Mouse (Mus musculus) heart, postnatal 0 days (tissue): ENCODE results near the gene Trex1. TPM values are rescaled to one million over a fixed set of nuclear protein-coding genes. Genes with fewer than 3 reads are reported as not detected.

Experiments used
- ATAC-seq: fragments of 200-750 bp; cut with Nextera tagmentation; 2 replicates; pipeline ENCODE4 v1.8.0; 2017; ENCODE audit warnings: low read depth, moderate number of reproducible peaks, moderate library complexity; ENCODE audit not compliant: insufficient read depth
- DNase-seq: peaks from one replicate; pipeline ENCODE4 v3.0.0-alpha.2; 2016; ENCODE audit warnings: low spot score
- H3K27ac ChIP-seq: fragments of 300-500 bp; sonication (generic); 2 replicates; pipeline ENCODE4 v1.5.1; 2014; ENCODE audit warnings: low read depth, mild to moderate bottlenecking
- H3K27me3 ChIP-seq: fragments of 300-500 bp; sonication (generic); 2 replicates; pipeline ENCODE4 v1.6.1; 2014; ENCODE audit warnings: low read length, mixed read lengths; ENCODE audit not compliant: control insufficient read depth, insufficient read depth
- H3K36me3 ChIP-seq: fragments of 300-500 bp; sonication (generic); replicated peaks from 2 replicates; pipeline ENCODE4 v1.6.1; 2014; ENCODE audit warnings: low read length, mixed read lengths; ENCODE audit not compliant: control insufficient read depth, insufficient read depth
- H3K4me1 ChIP-seq: fragments of 300-500 bp; sonication (generic); 2 replicates; pipeline ENCODE4 v1.6.1; 2014; ENCODE audit warnings: antibody characterized with exemption; ENCODE audit not compliant: control insufficient read depth, insufficient read depth
- H3K4me2 ChIP-seq: fragments of 300-500 bp; sonication (generic); 2 replicates; pipeline ENCODE4 v1.6.1; 2014; ENCODE audit warnings: low read depth, mild to moderate bottlenecking, low read length, moderate library complexity
- H3K4me3 ChIP-seq: fragments of 300-500 bp; sonication (generic); 2 replicates; pipeline ENCODE4 v1.5.1; 2014; ENCODE audit warnings: low read depth, low read length
- H3K9ac ChIP-seq: fragments of 300-500 bp; sonication (generic); replicated peaks from 2 replicates; pipeline ENCODE4 v1.6.1; 2014; ENCODE audit warnings: low read depth, low read length, mixed read lengths
- H3K9me3 ChIP-seq: fragments of 300-500 bp; sonication (generic); replicated peaks from 2 replicates; pipeline ENCODE4 v1.6.1; 2016; ENCODE audit warnings: low read length; ENCODE audit not compliant: control insufficient read depth
- CTCF ChIP-seq: IDR thresholded peaks from 2 replicates; pipeline ENCODE4 v1.5.1; 2016; ENCODE audit warnings: antibody characterized with exemption, control low read depth, low read depth
- EP300 ChIP-seq: IDR thresholded peaks from 2 replicates; pipeline ENCODE4 v1.6.1; 2016; ENCODE audit warnings: antibody characterized with exemption, low read depth
- WGBS: fragments of 180-500 bp; shearing (Covaris S2); extraction: QIAGEN DNeasy Blood & Tissue Kit; methylation state at CpG from one replicate; pipeline ENCODE4 v1.1.7; 2014; 5-methylcytosine and 5-hydroxymethylcytosine counted together
- polyA plus RNA-seq: library from polyadenylated mRNA; unstranded; fragments of >200 nt; fragmentation: Nextera tagmentation; extraction: Ambion mirVana; gene quantifications from 2 replicates; pipeline ENCODE4 v1.2.1, GENCODE M21; 2015
- total RNA-seq: library from RNA; depleted of rRNA; stranded (reverse); fragments of >200 nt; gene quantifications from 2 replicates; pipeline ENCODE4 v1.2.3, GENCODE M21; 2014; ENCODE audit warnings: low replicate concordance

The Trex1 gene
- total and polyA plus RNA-seq, 2 experiments from 2014 or later: 14.6 to 44.2 TPM

DNA sequence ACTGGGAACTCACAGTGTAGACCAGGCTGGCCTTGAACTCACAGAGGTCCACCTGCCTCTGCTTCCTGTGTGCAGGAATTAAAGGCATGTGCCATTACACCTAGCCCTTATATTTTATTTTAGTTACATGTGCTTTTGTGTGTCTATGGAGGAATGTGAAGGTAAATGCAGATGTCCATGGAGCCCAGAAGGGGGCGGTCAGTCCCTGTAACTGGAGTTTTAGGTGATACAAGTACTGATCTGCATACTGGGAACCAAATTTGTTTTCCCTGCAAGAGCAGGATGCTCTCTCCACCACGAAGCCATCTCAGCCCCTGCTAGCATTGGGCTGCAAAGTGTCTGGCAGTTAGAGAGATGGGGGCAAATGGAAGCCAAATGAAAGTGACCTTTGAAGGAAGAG lies 25.4 kb upstream of the Trex1 start:
- no peak overlapping the region for H3K9ac ChIP-seq
- H3K27me3 ChIP-seq: no peaks in the 10 kb centered on the region
- peaks cover 15% of the 10 kb centered on the region for H3K4me1 ChIP-seq
- 16% methylated on average over 2 of the region's 2 CpGs for WGBS
- H3K4me2 ChIP-seq: no peak overlapping the region
- peak; percentile 33 for DNase-seq
- peak; percentile 62 for TF ChIP-seq CTCF
- no peak for TF ChIP-seq EP300
- no peaks in the 10 kb centered on the region for H3K9me3 ChIP-seq
- H3K4me3 ChIP-seq: no peak overlapping the region
- H3K27ac ChIP-seq: no peak overlapping the region
- no peak for ATAC-seq
- H3K36me3 ChIP-seq: peaks cover 11% of the 10 kb centered on the region

DNA sequence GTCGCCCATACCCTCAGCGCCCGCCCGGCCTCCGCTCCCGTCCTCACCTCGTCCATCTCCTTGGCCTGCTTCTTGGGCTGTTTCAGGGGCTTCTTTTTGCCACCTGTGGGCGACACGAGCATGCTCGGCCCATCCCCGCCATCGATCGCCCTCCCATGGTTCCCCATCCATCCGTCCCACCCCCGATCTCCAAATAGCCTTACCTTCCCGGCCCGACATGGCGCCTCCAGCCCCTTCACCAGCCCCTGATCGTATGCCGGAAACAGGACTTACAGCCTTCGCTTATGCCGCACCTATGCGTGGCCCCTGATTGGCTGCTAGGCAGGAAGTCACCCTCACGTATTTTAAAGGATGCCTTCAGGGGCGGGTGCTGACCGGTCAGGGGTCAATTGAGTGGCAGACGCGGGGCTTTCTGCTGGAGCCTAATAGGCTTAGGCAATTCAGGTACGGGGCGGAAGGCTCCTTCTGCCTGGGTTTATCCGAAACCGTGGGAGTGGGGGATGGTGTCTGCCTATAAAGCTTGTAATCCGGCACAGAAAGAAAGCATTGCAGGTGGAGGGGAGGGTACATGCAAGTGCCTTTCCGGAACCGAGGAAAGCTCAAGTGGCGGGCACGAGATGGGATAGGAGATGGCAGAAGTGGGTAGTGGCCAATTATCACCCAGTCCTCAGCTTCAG lies 22.7 kb upstream of the Trex1 start, which contains the start of the genes Ccdc51 and Tma7:
Ccdc51 (plus strand) TSS at position 370 of the 677 bp plus-strand sequence.
Tma7 (minus strand) TSS at position 464 of the 677 bp plus-strand sequence.
- Histone ChIP-seq H3K9me3 (no peaks in the 10 kb centered on the region), H3K27ac (peak within 1 kb of the TSS; percentile 40), H3K27me3 (no peaks in the 10 kb centered on the region), H3K36me3 (peaks cover 11% of the 10 kb centered on the region), H3K4me2 (peak within 1 kb of the TSS; percentile 87), H3K9ac (peak within 1 kb of the TSS; percentile 71), H3K4me1 (peaks cover 15% of the 10 kb centered on the region), H3K4me3 (peak within 1 kb of the TSS; percentile 61)
- no peak for TF ChIP-seq CTCF
- no peak for TF ChIP-seq EP300
- WGBS: under 1% methylated on average over 37 of the region's 37 CpGs
- DNase-seq (peak; percentile 88), ATAC-seq (peak; percentile 96)

DNA sequence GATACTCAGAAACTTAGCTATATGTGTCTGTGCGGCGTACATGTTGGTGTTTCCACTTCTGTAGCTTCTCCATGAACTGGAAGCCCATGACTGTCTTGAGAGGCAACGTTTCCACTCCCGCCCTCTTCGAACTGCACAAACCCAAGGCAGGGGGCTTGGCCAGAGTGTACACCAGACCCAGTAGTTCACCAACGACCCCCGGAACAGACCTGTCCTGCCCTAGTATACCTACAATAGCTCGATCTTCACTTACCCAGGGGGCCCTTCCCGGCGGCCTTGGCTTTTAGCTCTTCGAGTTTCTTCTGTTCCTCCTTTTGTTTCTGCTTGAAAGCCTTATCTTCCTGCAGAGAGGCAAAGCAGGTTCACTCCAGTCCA lies 22.2 kb upstream of the Trex1 start:
- Histone ChIP-seq H3K27ac (peak overlapping the region; percentile 40; the same call in 1 of the 2 replicates), H3K4me3 (peak overlapping the region; percentile 61), H3K36me3 (peaks cover 11% of the 10 kb centered on the region), H3K4me1 (peaks cover 15% of the 10 kb centered on the region), H3K9me3 (no peaks in the 10 kb centered on the region), H3K9ac (peak overlapping the region; percentile 71), H3K4me2 (peak overlapping the region; percentile 87), H3K27me3 (no peaks in the 10 kb centered on the region)
- DNase-seq (no peak), ATAC-seq (peak; percentile 4; the same call in 1 of the 2 replicates)
- 2% methylated on average over 11 of the region's 11 CpGs for WGBS
- TF ChIP-seq EP300 (no peak), CTCF (no peak)

DNA sequence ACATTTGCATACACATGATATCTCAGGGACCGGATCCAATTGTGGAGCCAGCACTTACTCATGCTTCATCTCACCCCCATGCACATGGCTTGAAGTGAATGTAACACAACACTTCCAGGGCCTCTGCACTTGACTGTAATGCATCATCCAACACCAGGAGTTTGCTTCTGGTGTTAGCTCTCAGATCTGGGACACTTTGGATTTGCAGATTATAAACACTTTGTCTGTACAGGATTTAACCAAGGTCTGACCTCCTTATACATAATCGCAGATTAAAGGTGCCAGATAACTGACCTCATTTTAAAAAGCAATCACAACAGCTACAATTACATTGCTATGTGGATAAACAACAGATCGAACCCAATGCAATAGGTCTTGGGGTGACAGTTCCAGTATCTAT lies 21.0 kb upstream of the Trex1 start:
- TF ChIP-seq CTCF (no peak), EP300 (no peak)
- 76% methylated on average over 3 of the region's 3 CpGs for WGBS
- DNase-seq: no peak
- Histone ChIP-seq H3K4me3 (no peak overlapping the region), H3K27me3 (no peaks in the 10 kb centered on the region), H3K4me2 (no peak overlapping the region), H3K9ac (no peak overlapping the region), H3K27ac (no peak overlapping the region), H3K9me3 (no peaks in the 10 kb centered on the region), H3K36me3 (peaks cover 11% of the 10 kb centered on the region), H3K4me1 (peaks cover 15% of the 10 kb centered on the region)
- ATAC-seq: no peak

DNA sequence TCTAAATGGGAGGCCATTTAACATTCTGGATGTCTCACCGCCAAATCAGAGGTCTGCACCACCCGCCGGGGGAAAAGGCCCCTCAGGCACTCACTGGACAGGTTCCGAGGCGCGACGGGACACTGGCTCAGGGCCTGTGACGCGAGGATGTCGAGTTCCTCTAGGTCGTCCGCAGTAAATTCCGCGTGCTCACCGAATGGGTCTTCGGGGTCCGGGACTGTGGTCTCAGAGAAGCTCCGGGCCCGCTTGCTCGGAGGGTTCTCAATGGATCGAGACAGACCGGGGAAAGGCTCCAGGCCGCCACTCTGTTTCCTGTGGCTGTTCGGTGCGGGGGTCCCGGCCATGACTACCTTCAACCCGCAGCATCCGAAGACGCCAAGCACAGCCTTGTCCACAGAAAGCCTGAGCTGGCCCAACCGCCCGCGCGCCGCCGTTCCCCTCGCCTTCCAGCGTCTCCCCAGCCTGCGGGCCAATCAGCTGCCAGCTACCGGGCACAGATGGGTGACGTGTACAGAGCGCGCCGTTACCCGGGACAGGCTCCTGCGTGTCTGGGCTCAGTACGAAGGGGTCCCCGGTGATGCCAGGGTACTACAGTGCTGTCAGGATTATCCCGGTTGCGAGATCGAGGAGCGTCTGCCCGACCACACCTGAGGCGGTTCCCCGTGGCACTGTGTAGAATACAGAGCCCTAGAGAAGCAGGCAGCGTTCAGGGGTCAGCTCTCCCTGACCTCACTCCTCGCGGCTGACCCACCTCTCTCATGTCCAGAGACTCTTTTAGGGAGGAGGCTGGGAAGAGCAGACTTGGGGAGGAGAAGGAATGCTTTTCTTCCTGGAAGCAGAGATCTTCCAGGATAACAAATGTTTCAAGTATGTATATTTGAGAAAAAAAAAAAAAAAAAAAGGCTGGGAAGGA lies 14.4 kb upstream of the Trex1 start, which contains the start of gene Atrip:
Atrip (minus strand) TSS at position 464 of the 913 bp plus-strand sequence.
- H3K9ac ChIP-seq: peak within 1 kb of the TSS; percentile 75

More for the DNA sequence above, 14.4 kb upstream of the Trex1 start, which contains the start of gene Atrip:
- Histone ChIP-seq H3K36me3 (peaks cover 28% of the 10 kb centered on the region), H3K4me1 (peaks cover 15% of the 10 kb centered on the region), H3K27me3 (no peaks in the 10 kb centered on the region), H3K4me3 (peak within 1 kb of the TSS; percentile 71), H3K9me3 (no peaks in the 10 kb centered on the region), H3K27ac (peak within 1 kb of the TSS; percentile 43), H3K4me2 (peak within 1 kb of the TSS; percentile 68)
- WGBS: under 1% methylated on average over 57 of the region's 57 CpGs
- TF ChIP-seq CTCF: no peak
- no peak for TF ChIP-seq EP300
- ATAC-seq: peak; percentile 98
- DNase-seq: peak; percentile 92
